Mouse (Mus musculus): ENCODE measurements around the gene Slc28a3.

DNA sequence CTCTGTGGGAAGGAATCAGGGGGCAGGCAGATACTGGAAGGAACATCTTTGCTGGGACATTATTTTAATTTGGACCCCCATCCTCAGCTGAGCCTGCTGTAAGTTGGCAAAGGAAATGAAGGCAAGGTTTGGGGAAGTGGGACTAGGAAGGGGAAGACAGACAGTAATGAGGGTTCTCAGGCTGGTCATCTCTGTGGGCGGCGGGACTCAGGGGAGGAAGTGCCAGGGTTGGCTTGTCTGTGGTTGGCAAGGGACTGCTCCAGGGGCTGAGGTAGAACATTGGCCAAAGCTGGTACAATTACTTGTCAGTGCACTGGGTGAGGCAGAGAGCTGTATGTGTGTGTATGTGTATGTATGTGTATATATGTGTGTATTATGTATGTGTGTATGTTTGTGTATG, 107.1 kb downstream of the Slc28a3 start:
- TF ChIP-seq POLR2A (IDR thresholded peaks at IDR 0.05; ENCODE audit: low read depth, low read length), result no peak
- TF ChIP-seq CTCF (conservative IDR thresholded peaks at IDR 0.05; ENCODE audit: insufficient read depth, insufficient read length, low read depth, low read length), result no peak
